Mouse (Mus musculus): ENCODE measurements at regions not wholly inside any gene's neighbourhood (a gene's known extent, or its start where the extent isn't known, plus 50 kb on each side); places are given as distances from the start of the nearest gene placed in this dataset.

- Histone ChIP-seq H3K4me3 (ENCODE audit: low read depth, low read length) (no peak overlapping the region), H3K36me3 (ENCODE audit: insufficient read depth, low read length) (no peaks in the 10 kb centered on the region), H3K4me2 (ENCODE audit: low read depth, low read length, poor library complexity, severe bottlenecking) (no peak overlapping the region), H3K27ac (ENCODE audit: low read depth, low read length) (no peak overlapping the region), H3K9ac (replicated peaks; ENCODE audit: low read length, poor library complexity, severe bottlenecking) (no peak overlapping the region), H3K27me3 (ENCODE audit: insufficient read depth, low read length) (no peaks in the 10 kb centered on the region), H3K4me1 (ENCODE audit: insufficient read depth, low read length) (no peaks in the 10 kb centered on the region), H3K9me3 (ENCODE audit: low read length) (no peaks in the 10 kb centered on the region)
- 67% methylated on average over 1 of the region's 1 CpGs for WGBS
- TF ChIP-seq CTCF (IDR thresholded peaks at IDR 0.05): no peak
- DNase-seq (ENCODE audit: low spot score) (no peak), ATAC-seq (ENCODE audit: low FRiP score) (no peak)
Observed at GRCm38 (mm10) chr7:90057947-90058346, 72.1 kb upstream of the Picalm start.

DNA sequence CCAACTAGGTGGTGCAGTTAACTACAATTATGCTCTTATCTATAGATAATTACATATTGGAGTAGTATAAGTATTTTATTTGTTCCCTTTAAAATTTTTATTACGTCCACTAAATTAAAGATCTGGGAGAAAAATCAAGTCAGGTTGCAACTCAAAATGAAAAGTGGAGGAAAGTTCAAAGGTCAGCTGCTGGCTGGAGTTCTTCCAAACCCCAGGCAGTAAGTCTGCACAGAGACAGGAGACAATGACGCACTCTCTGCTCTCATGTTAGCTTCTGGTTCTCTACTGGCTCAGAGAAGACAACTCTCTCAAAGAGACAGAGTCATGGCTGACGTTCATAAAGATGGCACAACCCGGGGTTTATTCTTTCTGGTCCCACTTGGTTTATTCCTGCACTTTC lies 71.4 kb upstream of the Picalm start:
- 87% methylated on average over 4 of the region's 4 CpGs for WGBS
- no peak for ATAC-seq (ENCODE audit: low FRiP score)

GRCm38 (mm10) chr7:90059249-90059628 lies 70.8 kb upstream of the Picalm start:
- 66% methylated on average over 8 of the region's 8 CpGs for WGBS
- no peak for DNase-seq (ENCODE audit: low spot score)
- no peak overlapping the region for H3K27ac ChIP-seq (ENCODE audit: low read depth, low read length)
- H3K4me2 ChIP-seq (ENCODE audit: low read depth, low read length, poor library complexity, severe bottlenecking): no peak overlapping the region
- no peak for TF ChIP-seq CTCF (IDR thresholded peaks at IDR 0.05)
- no peak for ATAC-seq (ENCODE audit: low FRiP score)
- no peak overlapping the region for H3K4me3 ChIP-seq (ENCODE audit: low read depth, low read length)
- no peaks in the 10 kb centered on the region for H3K36me3 ChIP-seq (ENCODE audit: insufficient read depth, low read length)
- no peaks in the 10 kb centered on the region for H3K4me1 ChIP-seq (ENCODE audit: insufficient read depth, low read length)
- H3K27me3 ChIP-seq (ENCODE audit: insufficient read depth, low read length): no peaks in the 10 kb centered on the region
- H3K9me3 ChIP-seq (ENCODE audit: low read length): no peaks in the 10 kb centered on the region
- H3K9ac ChIP-seq (replicated peaks; ENCODE audit: low read length, poor library complexity, severe bottlenecking): no peak overlapping the region

More for the DNA sequence above, 71.4 kb upstream of the Picalm start:
- Histone ChIP-seq H3K4me1 (ENCODE audit: insufficient read depth, low read length) (no peaks in the 10 kb centered on the region), H3K9ac (replicated peaks; ENCODE audit: low read length, poor library complexity, severe bottlenecking) (no peak overlapping the region), H3K4me2 (ENCODE audit: low read depth, low read length, poor library complexity, severe bottlenecking) (no peak overlapping the region), H3K27me3 (ENCODE audit: insufficient read depth, low read length) (no peaks in the 10 kb centered on the region), H3K9me3 (ENCODE audit: low read length) (no peaks in the 10 kb centered on the region), H3K36me3 (ENCODE audit: insufficient read depth, low read length) (no peaks in the 10 kb centered on the region), H3K4me3 (ENCODE audit: low read depth, low read length) (no peak overlapping the region), H3K27ac (ENCODE audit: low read depth, low read length) (no peak overlapping the region)
- DNase-seq (ENCODE audit: low spot score): no peak
- TF ChIP-seq CTCF (IDR thresholded peaks at IDR 0.05): no peak

GRCm38 (mm10) chr7:90059629-90060301 lies 70.2 kb upstream of the Picalm start:
- H3K9me3 ChIP-seq (ENCODE audit: low read length): no peaks in the 10 kb centered on the region
- no peak for DNase-seq (ENCODE audit: low spot score)
- no peaks in the 10 kb centered on the region for H3K27me3 ChIP-seq (ENCODE audit: insufficient read depth, low read length)
- no peaks in the 10 kb centered on the region for H3K36me3 ChIP-seq (ENCODE audit: insufficient read depth, low read length)
- ATAC-seq (ENCODE audit: low FRiP score): no peak
- 66% methylated on average over 6 of the region's 6 CpGs for WGBS
- H3K4me2 ChIP-seq (ENCODE audit: low read depth, low read length, poor library complexity, severe bottlenecking): no peak overlapping the region
- no peak overlapping the region for H3K27ac ChIP-seq (ENCODE audit: low read depth, low read length)
- no peaks in the 10 kb centered on the region for H3K4me1 ChIP-seq (ENCODE audit: insufficient read depth, low read length)
- no peak for TF ChIP-seq CTCF (IDR thresholded peaks at IDR 0.05)
- no peak overlapping the region for H3K9ac ChIP-seq (replicated peaks; ENCODE audit: low read length, poor library complexity, severe bottlenecking)
- H3K4me3 ChIP-seq (ENCODE audit: low read depth, low read length): no peak overlapping the region

- Histone ChIP-seq H3K36me3 (ENCODE audit: insufficient read depth, low read length) (no peaks in the 10 kb centered on the region), H3K4me2 (ENCODE audit: low read depth, low read length, poor library complexity, severe bottlenecking) (no peak overlapping the region), H3K27me3 (ENCODE audit: insufficient read depth, low read length) (no peaks in the 10 kb centered on the region), H3K9me3 (ENCODE audit: low read length) (no peaks in the 10 kb centered on the region), H3K9ac (replicated peaks; ENCODE audit: low read length, poor library complexity, severe bottlenecking) (no peak overlapping the region), H3K27ac (ENCODE audit: low read depth, low read length) (no peak overlapping the region), H3K4me1 (ENCODE audit: insufficient read depth, low read length) (no peaks in the 10 kb centered on the region), H3K4me3 (ENCODE audit: low read depth, low read length) (no peak overlapping the region)
- 83% methylated on average over 16 of the region's 16 CpGs for WGBS
- DNase-seq (ENCODE audit: low spot score): no peak
- no peak for TF ChIP-seq CTCF (IDR thresholded peaks at IDR 0.05)
- ATAC-seq (ENCODE audit: low FRiP score): no peak
Observed at GRCm38 (mm10) chr7:90060343-90061175, 69.5 kb upstream of the Picalm start.

GRCm38 (mm10) chr7:90061701-90062100 lies 68.3 kb upstream of the Picalm start:
- 94% methylated on average over 7 of the region's 7 CpGs for WGBS

More at GRCm38 (mm10) chr7:90061701-90062100, 68.3 kb upstream of the Picalm start:
- Histone ChIP-seq H3K9me3 (ENCODE audit: low read length) (no peaks in the 10 kb centered on the region), H3K36me3 (ENCODE audit: insufficient read depth, low read length) (no peaks in the 10 kb centered on the region), H3K4me3 (ENCODE audit: low read depth, low read length) (no peak overlapping the region), H3K9ac (replicated peaks; ENCODE audit: low read length, poor library complexity, severe bottlenecking) (no peak overlapping the region), H3K4me1 (ENCODE audit: insufficient read depth, low read length) (no peaks in the 10 kb centered on the region), H3K27ac (ENCODE audit: low read depth, low read length) (no peak overlapping the region), H3K27me3 (ENCODE audit: insufficient read depth, low read length) (no peaks in the 10 kb centered on the region), H3K4me2 (ENCODE audit: low read depth, low read length, poor library complexity, severe bottlenecking) (no peak overlapping the region)
- no peak for ATAC-seq (ENCODE audit: low FRiP score)
- no peak for DNase-seq (ENCODE audit: low spot score)
- no peak for TF ChIP-seq CTCF (IDR thresholded peaks at IDR 0.05)
